Mouse (Mus musculus) adrenal gland, postnatal 4 days (tissue): ENCODE results near the gene Syngr4. TPM values are rescaled to one million over a fixed set of nuclear protein-coding genes. Genes with fewer than 3 reads are reported as not detected.

Experiments
- DNase-seq, 2 experiments: peaks; one replicate each; pipeline ENCODE4 v3.0.0; 2021 to 2022; ENCODE audit warnings: low spot score in 2 of 2, mixed read lengths in 2 of 2
- total RNA-seq, 2 experiments: library from RNA; stranded (reverse); gene quantifications; 2 replicates each; pipeline ENCODE4 v1.2.3; 2021

Syngr4 gene
- total RNA-seq, 2 experiments from 2014 or later: 0.79 to 0.95 TPM

DNA sequence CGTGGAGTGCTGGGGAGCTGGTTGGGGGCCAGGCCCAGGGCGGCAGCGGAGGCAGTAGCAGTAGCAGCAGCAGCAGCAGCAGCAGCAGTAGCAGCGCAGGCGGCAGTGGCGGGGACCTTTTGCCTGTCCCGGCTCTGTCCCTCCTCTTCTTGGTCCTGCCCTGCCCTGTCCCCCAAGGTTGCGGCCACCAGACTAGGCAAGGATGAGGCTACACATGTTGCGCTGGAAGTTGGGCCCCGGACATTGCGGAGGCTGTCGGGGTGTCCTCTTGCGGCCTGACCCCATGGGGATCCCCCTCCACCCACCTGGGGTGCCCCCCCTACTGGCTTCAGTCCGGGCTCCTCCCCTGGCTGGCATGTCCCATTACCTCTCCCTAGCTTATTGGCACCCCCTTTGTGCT lies 26.7 kb downstream of the Syngr4 start:
- DNase-seq: no peak

DNA sequence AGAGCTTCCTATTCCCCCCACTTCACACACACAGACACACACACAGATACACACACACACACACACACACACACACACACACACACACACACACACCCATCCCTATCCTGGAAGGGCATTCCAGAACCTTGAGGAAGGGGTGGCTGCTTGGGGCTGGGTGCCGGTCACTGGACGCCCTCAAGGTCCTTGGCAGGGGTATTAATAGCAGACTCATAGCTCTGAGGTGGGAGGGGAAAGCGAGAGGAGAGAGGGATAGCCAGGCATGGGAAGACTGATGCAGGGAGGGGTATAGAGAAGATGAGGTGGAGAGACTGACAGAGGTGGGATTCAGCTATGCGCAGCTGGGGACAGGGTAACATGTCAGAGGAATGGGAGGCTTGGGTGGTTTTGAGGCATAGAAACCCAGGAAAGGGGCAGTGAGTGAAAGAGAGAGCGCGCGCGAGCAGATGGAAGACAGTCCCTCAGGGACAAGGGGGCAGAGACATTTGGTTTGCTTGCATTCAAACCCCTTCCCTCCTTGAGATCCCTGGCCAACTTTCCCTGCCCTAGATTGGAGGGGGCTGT lies 27.3 kb downstream of the Syngr4 start:
- peak in 1 of 2 experiments; percentile 16 for DNase-seq

DNA sequence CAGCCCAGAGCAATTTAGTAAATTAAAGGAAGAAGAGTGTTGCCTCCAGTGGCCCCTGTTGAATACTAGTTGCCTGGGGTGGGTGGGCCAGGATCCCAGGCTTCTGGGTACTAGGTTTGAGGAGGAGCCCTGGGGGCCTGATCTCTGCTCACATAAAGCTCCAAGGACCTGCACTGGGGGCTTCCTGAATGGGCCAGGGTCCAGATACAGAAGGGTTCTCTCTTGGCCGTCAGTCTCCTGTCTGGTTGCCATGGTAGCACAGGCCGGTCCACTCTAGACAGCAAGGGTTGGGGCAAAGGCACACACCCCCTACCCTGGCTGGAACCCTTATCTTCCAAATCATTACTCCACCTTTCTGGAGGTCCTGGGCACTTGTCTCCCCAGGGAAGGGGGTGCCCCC lies 28.6 kb downstream of the Syngr4 start:
- DNase-seq: no peak

DNA sequence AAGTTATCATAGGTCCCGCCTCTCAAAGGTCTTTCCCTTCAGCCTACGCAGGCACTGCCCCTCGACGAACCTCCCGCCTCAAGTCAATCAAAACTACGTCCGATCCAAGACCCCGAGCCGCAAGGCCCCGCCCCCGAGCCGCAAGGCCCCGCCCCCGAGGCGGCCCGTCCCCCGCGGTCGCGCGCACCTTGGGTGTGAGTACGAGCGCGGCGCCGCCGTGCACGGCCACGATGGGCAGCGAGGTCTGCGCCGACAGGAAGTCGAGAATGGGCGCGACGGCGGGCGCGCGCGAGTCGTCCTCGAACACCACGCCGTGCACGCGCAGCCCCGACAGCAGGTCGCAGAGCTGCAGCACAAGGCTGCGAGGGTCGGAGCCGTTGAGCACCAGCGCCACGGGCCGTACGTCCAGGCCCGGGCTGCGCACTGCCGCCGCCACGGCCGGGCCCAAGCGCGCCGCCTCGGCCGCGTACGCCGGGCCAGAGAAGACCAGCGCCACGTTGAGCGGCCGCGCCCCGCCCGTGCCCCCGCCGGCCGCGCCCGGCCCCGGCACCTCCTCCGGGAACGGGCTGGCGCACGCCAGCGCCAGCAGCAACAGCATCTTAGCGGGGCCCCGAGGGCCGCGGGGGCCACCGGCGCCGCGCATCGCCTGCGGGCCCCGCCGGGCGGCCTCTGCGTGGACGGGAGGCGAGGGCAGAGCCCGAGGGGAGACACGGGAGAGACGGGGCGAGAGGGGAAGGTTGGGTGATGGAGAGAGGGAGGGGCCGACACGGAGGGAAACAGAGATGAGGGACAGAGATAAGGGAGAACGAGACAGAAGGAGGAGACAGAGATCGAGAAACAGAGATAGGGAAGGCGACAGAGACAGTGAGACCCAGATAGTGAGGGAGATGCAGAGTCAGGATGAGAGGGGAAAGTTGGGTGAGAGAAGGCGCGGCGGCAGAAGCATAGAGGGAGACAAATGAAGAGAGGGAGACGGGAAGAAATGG lies 30.3 kb downstream of the Syngr4 start:
- peak; percentile 86 to 91 for DNase-seq

DNA sequence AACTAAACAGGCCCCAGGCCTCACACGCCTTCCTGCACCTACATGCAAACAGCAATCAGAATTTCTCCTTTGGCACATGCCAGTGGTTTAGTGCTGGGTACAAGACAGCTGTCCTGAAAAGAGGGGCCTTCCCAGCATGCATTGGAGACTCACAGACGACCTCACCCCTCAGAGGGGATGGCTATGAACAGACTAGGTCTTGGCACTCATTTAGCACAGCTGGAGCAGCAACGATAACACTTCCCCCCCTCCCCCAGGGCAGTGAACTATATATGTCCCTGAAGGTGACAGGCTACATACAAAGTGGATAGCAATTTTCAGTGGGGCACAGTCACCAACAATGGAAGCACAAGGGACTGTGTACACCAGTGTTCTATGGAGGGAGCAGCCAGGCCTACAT lies 32.1 kb downstream of the Syngr4 start:
- no peak for DNase-seq

DNA sequence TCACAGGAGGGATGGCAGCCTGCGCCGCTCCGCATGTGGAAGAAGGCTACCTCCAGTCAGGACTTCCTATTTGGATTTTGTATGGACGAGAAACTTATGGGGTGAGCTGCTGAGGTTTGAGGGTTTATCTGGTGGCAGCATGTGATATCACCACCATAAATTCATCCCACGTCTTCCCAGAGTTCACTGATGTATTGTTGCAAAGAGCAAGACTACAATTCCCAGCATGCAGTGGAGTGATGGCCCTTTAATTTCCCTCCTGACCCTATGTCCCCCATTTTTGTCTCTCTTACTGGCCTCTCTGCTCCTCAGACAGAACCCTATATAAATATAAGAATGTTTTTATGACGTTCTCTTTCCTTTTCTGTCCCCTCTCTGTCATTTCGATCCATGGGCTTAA lies 33.7 kb downstream of the Syngr4 start:
- no peak for DNase-seq

DNA sequence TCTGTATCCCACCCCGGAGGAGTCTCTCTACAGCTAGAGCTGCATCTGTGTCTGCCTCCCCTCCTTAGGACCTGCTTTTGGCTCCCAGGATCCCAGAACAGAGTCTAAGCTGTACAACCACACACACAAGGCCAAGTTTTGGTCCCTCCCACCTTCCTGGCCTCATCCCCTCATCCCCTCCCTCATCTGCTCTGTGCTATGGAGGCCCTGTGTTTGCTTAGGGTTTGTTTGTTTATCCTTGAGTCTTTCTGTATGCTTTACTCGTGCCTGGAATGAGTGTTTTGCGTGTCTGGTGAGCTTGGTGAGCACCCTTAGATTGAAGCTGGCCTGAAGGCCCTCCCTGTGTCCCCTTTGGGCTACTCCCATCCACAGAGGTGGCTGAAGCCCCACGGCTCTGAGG lies 37.5 kb downstream of the Syngr4 start:
- no peak for DNase-seq

DNA sequence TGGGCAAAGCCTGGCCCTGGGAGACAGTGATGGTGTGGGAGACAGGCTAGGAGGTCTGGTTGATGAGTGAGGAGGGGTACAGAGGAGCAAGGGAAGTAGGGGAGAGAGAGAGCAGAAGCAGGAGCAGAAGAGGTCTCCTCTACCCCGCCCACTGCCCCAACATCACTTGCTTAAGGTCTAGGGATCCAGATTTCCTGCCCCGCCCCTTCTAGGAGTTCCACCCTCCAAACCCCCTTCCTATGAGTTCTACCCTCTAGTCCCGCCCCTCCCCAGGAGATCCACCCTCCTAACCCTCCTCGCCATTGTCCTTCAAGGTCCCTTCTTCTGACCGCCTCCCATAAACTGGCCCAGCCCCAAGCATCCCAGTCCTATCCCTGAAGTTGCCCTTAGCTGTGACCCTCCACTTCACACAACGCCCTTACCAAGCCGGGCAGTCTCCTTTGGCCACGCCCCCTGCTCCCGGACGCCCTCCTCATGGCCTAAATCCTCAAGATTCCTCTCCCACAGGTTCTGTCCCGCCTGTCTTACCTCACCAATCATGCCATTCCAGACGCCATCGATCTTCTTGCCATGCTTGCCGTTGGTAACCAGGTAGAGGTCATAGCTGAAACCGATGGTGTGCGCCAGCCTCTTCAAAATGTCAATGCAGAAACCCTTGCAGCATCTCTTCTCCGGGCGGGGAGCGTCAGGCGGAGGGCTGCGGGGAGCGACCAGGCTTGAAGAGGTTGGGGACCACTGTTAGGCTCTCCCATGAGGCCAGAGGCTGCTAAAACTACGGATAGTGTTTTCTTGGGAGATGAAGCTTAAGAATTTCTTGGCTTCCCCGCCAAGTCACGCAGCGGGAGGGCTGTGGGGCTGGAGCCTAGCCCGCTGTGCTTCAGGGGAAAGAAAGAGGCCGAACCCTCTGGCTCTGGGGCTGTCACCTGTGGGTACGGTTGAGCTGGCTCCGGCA lies 39.3 kb downstream of the Syngr4 start:
- no peak for DNase-seq

DNA sequence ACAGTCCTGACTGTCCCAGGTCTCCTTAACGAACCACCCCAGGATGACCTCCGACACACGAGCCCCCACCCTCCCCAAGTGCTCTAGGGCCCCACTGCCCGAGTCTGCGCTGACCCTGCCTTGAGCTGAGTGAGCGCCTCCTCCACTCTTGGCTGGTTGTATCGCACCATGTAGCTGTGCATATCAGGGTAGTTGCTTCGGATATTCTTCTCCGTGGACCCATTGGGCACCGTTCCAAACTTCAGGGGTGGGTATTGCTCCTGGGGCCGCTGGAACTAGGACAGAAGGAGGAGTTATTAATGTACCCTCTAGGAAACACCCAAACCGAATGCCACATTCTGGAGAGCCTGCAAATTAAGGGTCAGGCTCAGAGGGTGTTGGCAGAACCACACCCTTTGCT lies 43.4 kb downstream of the Syngr4 start:
- DNase-seq: no peak

DNA sequence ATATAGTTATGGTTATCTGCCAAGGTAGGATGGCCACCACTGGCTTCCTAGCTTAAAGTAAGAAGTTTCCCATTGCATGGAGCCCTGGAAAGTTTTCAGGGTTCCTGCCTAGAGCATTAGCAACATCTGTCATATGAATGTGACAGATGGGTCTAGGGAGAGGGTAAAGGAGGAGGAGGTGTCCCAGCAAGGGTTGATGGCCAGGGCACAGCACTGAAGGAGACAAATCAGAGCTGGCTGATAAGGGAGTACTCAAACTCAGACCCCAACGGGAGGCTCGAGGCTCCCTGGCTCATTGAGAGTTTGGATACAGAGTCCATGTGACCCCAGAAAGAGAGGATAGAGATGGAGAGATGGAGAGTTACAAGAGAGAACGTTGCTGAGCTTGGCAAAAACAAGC lies 45.9 kb downstream of the Syngr4 start:
- no peak for DNase-seq

DNA sequence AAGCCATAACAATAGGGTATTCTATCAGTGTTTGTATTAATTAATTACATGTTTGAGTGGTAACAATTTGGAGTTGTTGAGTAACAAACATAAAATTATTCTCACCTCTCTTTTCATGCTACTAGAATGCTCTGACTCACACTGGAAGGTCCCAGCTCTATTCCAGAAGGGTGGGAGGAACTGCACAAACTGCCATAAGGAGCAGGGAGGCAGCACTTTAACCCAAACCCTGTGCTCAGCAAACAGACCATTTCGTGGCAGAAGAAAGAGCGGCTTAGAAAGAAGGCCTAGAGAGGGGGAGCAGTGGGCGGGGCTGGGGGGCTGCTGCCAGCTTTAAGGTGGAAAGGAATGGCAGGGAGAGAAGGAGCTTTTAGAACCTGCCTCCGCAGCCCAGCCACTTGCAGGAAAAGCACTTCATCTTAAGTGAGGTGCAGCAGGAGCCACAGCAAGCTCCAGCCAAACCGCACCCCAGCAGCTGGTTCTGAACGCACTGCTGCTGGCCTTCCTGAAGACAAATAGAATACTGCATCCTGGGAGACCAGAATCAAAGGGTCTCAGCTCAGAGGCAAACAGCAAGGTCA lies 48.0 kb downstream of the Syngr4 start:
- no peak for DNase-seq

DNA sequence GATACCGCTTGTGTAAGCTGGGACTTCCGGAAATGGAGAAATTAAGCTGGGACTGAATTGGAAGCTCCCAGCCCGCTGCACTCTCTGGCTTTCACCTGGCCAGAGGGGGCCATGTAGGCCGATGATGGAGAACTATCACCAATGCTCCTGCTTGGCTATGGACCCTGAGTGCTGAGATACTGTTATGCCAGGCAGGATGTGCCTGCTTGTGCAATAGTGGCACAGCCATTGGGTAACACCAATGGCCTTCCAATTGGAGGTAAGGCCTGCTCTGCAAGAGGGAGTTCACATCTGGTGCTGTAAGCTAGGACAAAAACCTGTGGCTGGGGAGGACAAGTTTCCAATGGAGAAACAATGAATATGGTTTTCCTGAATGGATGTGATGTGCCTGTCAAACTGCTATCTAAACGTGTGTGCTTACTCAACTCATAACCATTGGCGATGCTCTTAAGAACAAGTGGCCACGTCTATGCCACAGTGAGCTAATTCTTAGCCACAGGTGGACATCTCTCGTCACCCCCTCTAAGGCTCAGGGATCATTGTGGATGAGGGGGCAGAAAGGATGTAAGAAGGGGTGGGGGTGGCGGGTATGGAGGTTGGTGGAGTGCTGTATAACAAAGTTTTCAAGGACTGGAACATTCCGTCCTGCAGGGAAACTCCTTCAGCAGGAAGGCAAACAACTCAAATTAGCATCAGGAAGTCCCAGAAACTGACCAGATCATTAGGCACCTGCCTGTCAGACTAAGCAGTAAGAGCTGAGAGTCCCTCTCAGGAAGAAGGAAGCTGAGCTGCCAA lies 53.4 kb downstream of the Syngr4 start:
- no peak for DNase-seq

Other genes starting within 250 kb of the Syngr4 start
- gene Fut2, start 230.3 kb downstream of the Syngr4 start, total RNA-seq: under 1 TPM in 1 of 2 experiments, not detected in 1; 0.42 TPM
- gene Ntn5, start 212.7 kb downstream of the Syngr4 start, total RNA-seq: under 1 TPM in 1 of 2 experiments, not detected in 1; 0.20 TPM
- under 1 TPM; 0.11 to 0.28 TPM for gene Sec1, start 202.3 kb downstream of the Syngr4 start, total RNA-seq
- gene Car11, start 196.9 kb downstream of the Syngr4 start, total RNA-seq: 10 to 100 TPM; 15.1 to 16.4 TPM
- 100 to 1,000 TPM; 101 to 129 TPM for gene Dbp, start 191.6 kb downstream of the Syngr4 start, total RNA-seq
- 1,000 to 10,000 TPM; 1,215 to 1,230 TPM for gene Rpl18, start 181.3 kb downstream of the Syngr4 start, total RNA-seq
- 10 to 100 TPM; 30.1 to 33.3 TPM for gene Sphk2, start 178.7 kb downstream of the Syngr4 start, total RNA-seq
- gene Fam83e, start 175.5 kb downstream of the Syngr4 start, total RNA-seq: under 1 TPM; 0.45 to 0.62 TPM
- not detected for gene Spaca4, start 170.9 kb downstream of the Syngr4 start, total RNA-seq
- gene Lmtk3, start 113.0 kb downstream of the Syngr4 start, total RNA-seq: 10 to 100 TPM; 17.2 to 18.8 TPM
- 1 to 10 TPM in 1 of 2 experiments, under 1 TPM in 1; 0.64 to 1.0 TPM for gene Sult2b1, start 112.0 kb downstream of the Syngr4 start, total RNA-seq
- 100 to 1,000 TPM; 124 to 126 TPM for gene Cyth2, start 82.1 kb downstream of the Syngr4 start, total RNA-seq
- gene Kcnj14, start 71.9 kb downstream of the Syngr4 start, total RNA-seq: under 1 TPM; 0.45 to 0.53 TPM
- 10 to 100 TPM; 28.2 to 28.3 TPM for gene Grwd1, start 65.8 kb downstream of the Syngr4 start, total RNA-seq
- gene Kdelr1, start 23.9 kb downstream of the Syngr4 start, total RNA-seq: 100 to 1,000 TPM; 147 to 148 TPM
- gene Grin2d, start 18.3 kb downstream of the Syngr4 start, total RNA-seq: 1 to 10 TPM; 2.0 to 2.1 TPM
- 10 to 100 TPM; 30.2 to 33.3 TPM for gene Tmem143, start 227 bp upstream of the Syngr4 start, total RNA-seq
- 100 to 1,000 TPM; 191 to 202 TPM for gene Emp3, start 24.7 kb upstream of the Syngr4 start, total RNA-seq
- 1 to 10 TPM; 8.8 to 10.0 TPM for gene Ccdc114, start 27.4 kb upstream of the Syngr4 start, total RNA-seq
- 1 to 10 TPM; 1.5 to 7.2 TPM for gene Abcc6, start 133.6 kb upstream of the Syngr4 start, total RNA-seq
- gene Nomo1, start 137.0 kb upstream of the Syngr4 start, total RNA-seq: 10 to 100 TPM; 53.4 to 57.7 TPM
- 1 to 10 TPM; 2.3 to 2.8 TPM for gene Kcnj11, start 204.1 kb upstream of the Syngr4 start, total RNA-seq